Mouse (Mus musculus) central nervous system, embryonic 18 days (tissue): Measurements from ENCODE around the gene Kdelc2. TPM values are rescaled to one million over a fixed set of nuclear protein-coding genes. Genes with fewer than 3 reads are reported as not detected.

Experiments
- polyA plus RNA-seq: library from polyadenylated mRNA; depleted of rRNA; stranded (reverse); fragments of >200 nt; gene quantifications from 2 replicates; pipeline ENCODE4 v1.2.3, GENCODE M21; 2012; rRNA removed

Gene Kdelc2
- polyA plus RNA-seq, result 2.3 and 2.8 TPM in 2 replicates

GRCm38 (mm10) chr9:53383951-53384866 is at the start of gene Kdelc2:
Kdelc2 (plus strand) TSS chr9:53384025.

GRCm38 (mm10) chr9:53402291-53402711 is 18.5 kb downstream of the Kdelc2 start, which contains the start of gene 4930550C14Rik:
4930550C14Rik (plus strand) TSS chr9:53402325.

Other genes with a start within 250 kb of the Kdelc2 start
- 13.0 and 15.8 TPM in 2 replicates for gene Ddx10, start 136.0 kb upstream of the Kdelc2 start, polyA plus RNA-seq
- gene Exph5, start 82.4 kb upstream of the Kdelc2 start, polyA plus RNA-seq, result 0.16 TPM in 2 replicates
- 0.26 and 0.32 TPM in 2 replicates for gene 4930550C14Rik, start 18.3 kb downstream of the Kdelc2 start, polyA plus RNA-seq
- gene Atm, start 152.7 kb downstream of the Kdelc2 start, polyA plus RNA-seq, result 9.8 and 11.6 TPM in 2 replicates
- gene Npat, start 153.0 kb downstream of the Kdelc2 start, polyA plus RNA-seq, result 8.7 and 10.0 TPM in 2 replicates
- gene Acat1, start 226.4 kb downstream of the Kdelc2 start, polyA plus RNA-seq, result 126 and 135 TPM in 2 replicates